In genomic region chr19:7112628-7113027, GRCm38 (mm10) we compare ENCODE assay signal across 19 mouse cellular contexts. TPM values are rescaled to one million over a fixed set of nuclear protein-coding genes. Genes with fewer than 3 reads are reported as not detected.
DNase-seq lines count a peak whose midpoint lies in the region; ATAC-seq lines count a peak whose summit lies in the region.
"Had no signal": no experiment of that assay in that cellular context is flagged by ENCODE, and none has a peak within 500 bp of the region (broad histone marks: within the 10 kb centered on the region; RNA-seq: fewer than 3 reads in every experiment).

No protein-coding gene starts in this region.

- no peaks in the 10 kb centered on the region for H3K36me3 ChIP-seq in forebrain, embryonic 13.5 days (ENCODE audit: poor library complexity, severe bottlenecking)
- no peaks in the 10 kb centered on the region for H3K36me3 ChIP-seq in forebrain, embryonic 15.5 days
- H3K36me3 ChIP-seq in midbrain, embryonic 10.5 days, result no peaks in the 10 kb centered on the region
- H3K36me3 ChIP-seq in midbrain, embryonic 13.5 days, result no peaks in the 10 kb centered on the region
- H3K36me3 ChIP-seq in limb, embryonic 11.5 days (ENCODE audit: control insufficient read depth, insufficient read depth, low read length), result no peaks in the 10 kb centered on the region
- H3K36me3 ChIP-seq in midbrain, embryonic 15.5 days (replicated peaks), result no peaks in the 10 kb centered on the region

- H3K4me3 ChIP-seq in forebrain, embryonic 13.5 days, result no peak overlapping the region
- no peak overlapping the region for H3K4me3 ChIP-seq in forebrain, embryonic 15.5 days
- no peak overlapping the region for H3K4me3 ChIP-seq in midbrain, embryonic 10.5 days
- no peak overlapping the region for H3K4me3 ChIP-seq in midbrain, embryonic 13.5 days (replicated peaks)
- no peak overlapping the region for H3K4me3 ChIP-seq in limb, embryonic 11.5 days (ENCODE audit: low read depth, low read length)
- no peak overlapping the region for H3K4me3 ChIP-seq in midbrain, embryonic 15.5 days
- H3K4me3 ChIP-seq: megakaryocyte, embryonic 14.5 days had no signal

- 0 out of 2 replicates have a peak overlapping the region, but pooled peaks have one; percentile 84 for H3K27ac ChIP-seq in forebrain, embryonic 13.5 days
- H3K27ac ChIP-seq in forebrain, embryonic 15.5 days (replicated peaks), result no peak overlapping the region
- peak overlapping the region; percentile 77 for H3K27ac ChIP-seq in midbrain, embryonic 10.5 days (replicated peaks)
- no peak overlapping the region for H3K27ac ChIP-seq in midbrain, embryonic 13.5 days
- peak overlapping the region; percentile 93 for H3K27ac ChIP-seq in limb, embryonic 11.5 days (replicated peaks; ENCODE audit: low read depth, low read length)
- peak overlapping the region; percentile 54; the same call in 1 of the 2 replicates for H3K27ac ChIP-seq in midbrain, embryonic 15.5 days

- intact Hi-C loops in left cerebral cortex, postnatal 14 days (cut with DNase I), result no loop called here

- no peak overlapping the region for H3K4me2 ChIP-seq in forebrain, embryonic 13.5 days
- no peak overlapping the region for H3K4me2 ChIP-seq in forebrain, embryonic 15.5 days (replicated peaks)
- H3K4me2 ChIP-seq in midbrain, embryonic 13.5 days (replicated peaks), result no peak overlapping the region
- no peak overlapping the region for H3K4me2 ChIP-seq in limb, embryonic 11.5 days (ENCODE audit: low read depth, severe bottlenecking)
- H3K4me2 ChIP-seq in midbrain, embryonic 15.5 days, result no peak overlapping the region
- H3K4me2 ChIP-seq: hindbrain, embryonic 14.5 days had no signal

- peaks cover 88% of the 10 kb centered on the region for H3K4me1 ChIP-seq in forebrain, embryonic 13.5 days
- H3K4me1 ChIP-seq in forebrain, embryonic 15.5 days, result peaks cover 60% of the 10 kb centered on the region
- peaks cover 97% of the 10 kb centered on the region for H3K4me1 ChIP-seq in midbrain, embryonic 10.5 days
- peaks cover 95% of the 10 kb centered on the region for H3K4me1 ChIP-seq in midbrain, embryonic 13.5 days (replicated peaks)
- peaks cover 70% of the 10 kb centered on the region for H3K4me1 ChIP-seq in limb, embryonic 11.5 days (ENCODE audit: control insufficient read depth, insufficient read depth, low read length)
- H3K4me1 ChIP-seq in midbrain, embryonic 15.5 days, result peaks cover 61% of the 10 kb centered on the region

- 0 out of 2 replicates have a peak overlapping the region, but pooled peaks have one; percentile 2 for H3K9ac ChIP-seq in forebrain, embryonic 13.5 days
- H3K9ac ChIP-seq in forebrain, embryonic 15.5 days (replicated peaks), result no peak overlapping the region
- no peak overlapping the region for H3K9ac ChIP-seq in midbrain, embryonic 13.5 days (replicated peaks)
- peak overlapping the region; percentile 35 for H3K9ac ChIP-seq in limb, embryonic 11.5 days (ENCODE audit: low read length)
- no peak overlapping the region for H3K9ac ChIP-seq in midbrain, embryonic 15.5 days

- 18% methylated on average over 3 of the region's 3 CpGs for WGBS in forebrain, embryonic 13.5 days
- 16% methylated on average over 3 of the region's 3 CpGs for WGBS in forebrain, embryonic 15.5 days
- WGBS in midbrain, embryonic 10.5 days, result 6% methylated on average over 3 of the region's 3 CpGs
- 12% methylated on average over 3 of the region's 3 CpGs for WGBS in midbrain, embryonic 13.5 days
- WGBS in limb, embryonic 11.5 days, result 14% methylated on average over 3 of the region's 3 CpGs
- WGBS in midbrain, embryonic 15.5 days, result 14% methylated on average over 3 of the region's 3 CpGs

- no peaks in the 10 kb centered on the region for H3K27me3 ChIP-seq in forebrain, embryonic 13.5 days
- no peaks in the 10 kb centered on the region for H3K27me3 ChIP-seq in forebrain, embryonic 15.5 days
- peaks cover 88% of the 10 kb centered on the region for H3K27me3 ChIP-seq in midbrain, embryonic 10.5 days (ENCODE audit: low read depth, poor library complexity, severe bottlenecking)
- H3K27me3 ChIP-seq in midbrain, embryonic 13.5 days, result peaks cover 28% of the 10 kb centered on the region
- H3K27me3 ChIP-seq in limb, embryonic 11.5 days (ENCODE audit: control insufficient read depth, insufficient read depth, low read length), result peaks cover 7% of the 10 kb centered on the region; the same call in 1 of the 2 replicates
- H3K27me3 ChIP-seq in midbrain, embryonic 15.5 days (replicated peaks), result no peaks in the 10 kb centered on the region

- peak; percentile 51 for DNase-seq in midbrain, embryonic 10.5 days (ENCODE audit: low spot score)
- DNase-seq in limb, embryonic 11.5 days (ENCODE audit: low spot score), result no peak
- no peak for DNase-seq in left cerebral cortex, postnatal 14 days (ENCODE audit: low spot score in 2 of 2)
- no peak for DNase-seq in cerebellum, postnatal 36 days
- DNase-seq: cerebellum, adult 9-11 months; gastrocnemius, postnatal 14 days; heart, adult 18-20 months; heart, postnatal 14 days; kidney, adult 9 months; kidney, postnatal 4 days; liver; lung, adult 2 months; thymus, postnatal 14 days had no signal

- H3K9me3 ChIP-seq in forebrain, embryonic 13.5 days (replicated peaks), result no peaks in the 10 kb centered on the region
- H3K9me3 ChIP-seq in forebrain, embryonic 15.5 days, result no peaks in the 10 kb centered on the region
- no peaks in the 10 kb centered on the region for H3K9me3 ChIP-seq in midbrain, embryonic 10.5 days (replicated peaks)
- H3K9me3 ChIP-seq in midbrain, embryonic 13.5 days, result no peaks in the 10 kb centered on the region
- no peaks in the 10 kb centered on the region for H3K9me3 ChIP-seq in limb, embryonic 11.5 days (ENCODE audit: control insufficient read depth, low read length)
- no peaks in the 10 kb centered on the region for H3K9me3 ChIP-seq in midbrain, embryonic 15.5 days
- H3K9me3 ChIP-seq: megakaryocyte, embryonic 14.5 days had no signal

- no peak for ATAC-seq in forebrain, embryonic 13.5 days
- ATAC-seq in forebrain, embryonic 15.5 days (replicated peaks), result no peak
- ATAC-seq in midbrain, embryonic 13.5 days, result no peak
- ATAC-seq in limb, embryonic 11.5 days (ENCODE audit: insufficient number of reproducible peaks, low FRiP score, low TSS enrichment, low read depth), result no peak
- ATAC-seq in midbrain, embryonic 15.5 days (replicated peaks), result no peak

RNA-seq across cellular contexts. Expression of gene Flrt1, which starts 7.1 kb away (rescaled TPM):
- polyA plus RNA-seq in forebrain, embryonic 13.5 days (2015; fragmentation: Nextera tagmentation; extraction: Ambion mirVana), result 10.4 and 11.3 TPM in 2 replicates
- polyA plus RNA-seq in forebrain, embryonic 15.5 days (2015; fragmentation: Nextera tagmentation; extraction: Ambion mirVana), result 14.9 and 18.9 TPM in 2 replicates
- polyA plus RNA-seq in midbrain, embryonic 10.5 days (2016; fragmentation: Nextera tagmentation; extraction: Ambion mirVana), result 6.0 and 7.5 TPM in 2 replicates
- polyA plus RNA-seq in midbrain, embryonic 13.5 days (2015; fragmentation: Nextera tagmentation; extraction: Ambion mirVana), result 8.3 and 9.2 TPM in 2 replicates
- polyA plus RNA-seq in limb, embryonic 11.5 days (2014; fragmentation: Nextera tagmentation; extraction: Ambion mirVana), result 3.0 and 3.9 TPM in 2 replicates
- 12.2 and 12.5 TPM in 2 replicates for polyA plus RNA-seq in midbrain, embryonic 15.5 days (2015; fragmentation: Nextera tagmentation; extraction: Ambion mirVana)
- 10 to 100 TPM; 33.0 to 35.2 TPM for total RNA-seq in left cerebral cortex, postnatal 14 days (2021)

RNA-seq across cellular contexts. Expression of gene Macrod1, which starts 56.0 kb away (rescaled TPM):
- polyA plus RNA-seq in forebrain, embryonic 13.5 days (2015; fragmentation: Nextera tagmentation; extraction: Ambion mirVana), result 3.3 and 4.4 TPM in 2 replicates
- polyA plus RNA-seq in forebrain, embryonic 15.5 days (2015; fragmentation: Nextera tagmentation; extraction: Ambion mirVana), result 5.8 and 6.0 TPM in 2 replicates
- polyA plus RNA-seq in midbrain, embryonic 10.5 days (2016; fragmentation: Nextera tagmentation; extraction: Ambion mirVana), result 2.2 and 2.9 TPM in 2 replicates
- polyA plus RNA-seq in midbrain, embryonic 13.5 days (2015; fragmentation: Nextera tagmentation; extraction: Ambion mirVana), result 2.9 and 3.0 TPM in 2 replicates
- 4.1 and 5.8 TPM in 2 replicates for polyA plus RNA-seq in limb, embryonic 11.5 days (2014; fragmentation: Nextera tagmentation; extraction: Ambion mirVana)
- polyA plus RNA-seq in midbrain, embryonic 15.5 days (2015; fragmentation: Nextera tagmentation; extraction: Ambion mirVana), result 5.6 and 6.0 TPM in 2 replicates
- 10 to 100 TPM in 1 of 2 experiments, 1 to 10 TPM in 1; 8.4 to 11.3 TPM for total RNA-seq in left cerebral cortex, postnatal 14 days (2021)

Comparison
In these comparisons a context has a peak if more than half of its experiments do, and no peak if none do; other contexts are left out.
1. H3K27ac ChIP-seq: peak in forebrain, embryonic 13.5 days (single experiment), midbrain, embryonic 10.5 days (single experiment), limb, embryonic 11.5 days (single experiment) and midbrain, embryonic 15.5 days (single experiment); none in forebrain, embryonic 15.5 days (single experiment) and midbrain, embryonic 13.5 days (single experiment).
2. H3K9ac ChIP-seq: peak in forebrain, embryonic 13.5 days (single experiment) and limb, embryonic 11.5 days (single experiment); none in forebrain, embryonic 15.5 days (single experiment), midbrain, embryonic 13.5 days (single experiment) and midbrain, embryonic 15.5 days (single experiment).